Mouse (Mus musculus) thymus, adult 2 months (tissue): ENCODE results near the gene Pa2g4. TPM values are rescaled to one million over a fixed set of nuclear protein-coding genes. Genes with fewer than 3 reads are reported as not detected.

ENCODE experiments used
- DNase-seq: peaks from one replicate; pipeline ENCODE4 v3.0.0; 2021
- H3K27ac ChIP-seq: fragments of 200-500 bp; 2 replicates; pipeline ENCODE4 v1.5.1; 2012; ENCODE audit warnings: low read length, control low read depth; ENCODE audit not compliant: control insufficient read depth, insufficient read depth
- H3K27me3 ChIP-seq: fragments of 200-500 bp; 2 replicates; pipeline ENCODE4 v1.6.1; 2012; ENCODE audit warnings: mild to moderate bottlenecking, low read length, moderate library complexity, mixed read lengths; ENCODE audit not compliant: control insufficient read depth, insufficient read depth
- H3K36me3 ChIP-seq: fragments of 200-500 bp; 2 replicates; pipeline ENCODE4 v1.6.1; 2012; ENCODE audit warnings: mild to moderate bottlenecking, low read length, moderate library complexity; ENCODE audit not compliant: control insufficient read depth, insufficient read depth
- H3K4me1 ChIP-seq: fragments of 200-500 bp; replicated peaks from 2 replicates; pipeline ENCODE4 v1.6.1; 2012; ENCODE audit warnings: low read length; ENCODE audit not compliant: control insufficient read depth, insufficient read depth
- H3K4me3 ChIP-seq: fragments of 200-500 bp; 2 replicates; pipeline ENCODE4 v1.5.1; 2012; ENCODE audit warnings: mild to moderate bottlenecking, low read length, control low read depth, moderate library complexity; ENCODE audit not compliant: control insufficient read depth, insufficient read depth
- CTCF ChIP-seq: fragments of 200-500 bp; IDR thresholded peaks from 2 replicates; pipeline ENCODE4 v1.5.1; 2012; ENCODE audit warnings: mild to moderate bottlenecking, control low read depth, low read length, moderate library complexity, borderline replicate concordance; ENCODE audit not compliant: control insufficient read depth, poor library complexity, insufficient read depth; ENCODE audit errors: extremely low read depth
- POLR2A ChIP-seq: fragments of 200-500 bp; IDR thresholded peaks from 2 replicates; pipeline ENCODE4 v1.6.1; 2012; ENCODE audit warnings: mild to moderate bottlenecking, low read length, control low read depth, moderate library complexity; ENCODE audit not compliant: control insufficient read depth, poor library complexity, insufficient read depth; ENCODE audit errors: extremely low read depth
- WGBS: fragments of 180-500 bp; shearing (Covaris S2); methylation state at CpG from one replicate; pipeline ENCODE4 v1.1.7; 2018; 5-methylcytosine and 5-hydroxymethylcytosine counted together
- polyA plus RNA-seq: library from polyadenylated mRNA; depleted of rRNA; stranded (reverse); fragments of >200 nt; gene quantifications from 2 replicates; pipeline ENCODE4 v1.2.3, GENCODE M21; 2012

The Pa2g4 gene
- polyA plus RNA-seq, 1 experiment = 46.8 TPM

GRCm38 (mm10) chr10:128535206-128535605 is 30.6 kb downstream of the Pa2g4 start:
- DNase-seq = no peak
- 94% methylated on average over 2 of the region's 2 CpGs for WGBS

GRCm38 (mm10) chr10:128526366-128527356 is 39.1 kb downstream of the Pa2g4 start:
- H3K4me3 ChIP-seq = peak overlapping the region; percentile 31
- H3K27me3 ChIP-seq = no peaks in the 10 kb centered on the region
- no peaks in the 10 kb centered on the region for H3K36me3 ChIP-seq
- WGBS = 34% methylated on average over 28 of the region's 28 CpGs
- peak overlapping the region; percentile 27; the same call in 1 of the 2 replicates for H3K27ac ChIP-seq
- no peak for TF ChIP-seq POLR2A
- TF ChIP-seq CTCF = no peak
- peaks cover 8% of the 10 kb centered on the region; the same call in 1 of the 2 replicates for H3K4me1 ChIP-seq
- DNase-seq = no peak

More at GRCm38 (mm10) chr10:128535206-128535605, 30.6 kb downstream of the Pa2g4 start:
- no peak for TF ChIP-seq CTCF
- TF ChIP-seq POLR2A = no peak
- Histone ChIP-seq H3K4me3 (no peak overlapping the region), H3K27ac (no peak overlapping the region), H3K36me3 (no peaks in the 10 kb centered on the region), H3K27me3 (no peaks in the 10 kb centered on the region), H3K4me1 (peaks cover 4% of the 10 kb centered on the region)

GRCm38 (mm10) chr10:128525671-128526308 is 40.0 kb downstream of the Pa2g4 start, which contains the start of gene Esyt1:
TSS of gene Esyt1 (minus strand) at chr10:128525871.
- Histone ChIP-seq H3K4me3 (peak within 1 kb of the TSS; percentile 90), H3K4me1 (peaks cover 8% of the 10 kb centered on the region; the same call in 1 of the 2 replicates), H3K36me3 (no peaks in the 10 kb centered on the region), H3K27ac (peak within 1 kb of the TSS; percentile 80), H3K27me3 (no peaks in the 10 kb centered on the region)
- under 1% methylated on average over 37 of the region's 37 CpGs for WGBS
- peak; percentile 86 for DNase-seq
- TF ChIP-seq CTCF = no peak; the same call in 1 of the 2 replicates
- TF ChIP-seq POLR2A = peak; percentile 48; the same call in 1 of the 2 replicates

- Histone ChIP-seq H3K27ac (peak overlapping the region; percentile 80), H3K27me3 (no peaks in the 10 kb centered on the region), H3K4me1 (peaks cover 8% of the 10 kb centered on the region; the same call in 1 of the 2 replicates), H3K36me3 (peaks cover 7% of the 10 kb centered on the region), H3K4me3 (peak overlapping the region; percentile 90)
- WGBS = under 1% methylated on average over 58 of the region's 58 CpGs
- DNase-seq = peak; percentile 74
- TF ChIP-seq CTCF (0 out of 2 replicates have a peak, but pooled peaks have one; percentile 30), POLR2A (peak; percentile 17; the same call in 1 of the 2 replicates)
Observed at GRCm38 (mm10) chr10:128524732-128525662, 40.8 kb downstream of the Pa2g4 start.

- H3K27me3 ChIP-seq = no peaks in the 10 kb centered on the region
- WGBS = 16% methylated on average over 11 of the region's 11 CpGs
- H3K4me1 ChIP-seq = peaks cover 8% of the 10 kb centered on the region; the same call in 1 of the 2 replicates
- peaks cover 12% of the 10 kb centered on the region for H3K36me3 ChIP-seq
- peak overlapping the region; percentile 90 for H3K4me3 ChIP-seq
- peak; percentile 47 for DNase-seq
- TF ChIP-seq POLR2A = 0 out of 2 replicates have a peak, but pooled peaks have one; percentile 34
- TF ChIP-seq CTCF = no peak
- H3K27ac ChIP-seq = peak overlapping the region; percentile 80
Observed at GRCm38 (mm10) chr10:128524111-128524731, 41.6 kb downstream of the Pa2g4 start.
